Mouse (Mus musculus) liver, adult (tissue): ENCODE data around the gene Krt18.
A peak's percentile ranks its signal among the peaks of the same experiment; 100 is the strongest.

Experiments used
- GATA4 ChIP-seq: IDR thresholded peaks from 2 replicates; pipeline ENCODE4 v1.6.1; 2014; ENCODE audit warnings: mild to moderate bottlenecking, low read length; ENCODE audit not compliant: insufficient replicate concordance

Krt18 gene

DNA sequence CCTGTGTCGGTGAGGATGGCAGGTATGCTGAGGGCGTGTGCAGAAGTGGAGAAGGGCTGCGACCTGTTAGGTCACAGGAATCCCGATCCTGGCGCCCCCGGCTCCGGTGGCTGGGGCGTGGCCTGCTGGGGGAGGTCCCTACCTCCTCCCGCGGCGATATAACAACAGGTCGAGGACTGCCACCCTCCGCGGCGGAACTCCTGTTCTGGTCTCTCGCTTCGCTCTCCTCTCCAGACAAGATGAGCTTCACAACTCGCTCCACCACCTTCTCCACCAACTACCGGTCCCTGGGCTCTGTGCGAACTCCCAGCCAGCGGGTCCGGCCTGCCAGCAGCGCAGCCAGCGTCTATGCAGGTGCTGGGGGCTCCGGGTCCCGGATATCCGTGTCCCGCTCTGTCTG lies at the start of gene Krt18:
Gene Krt18 (plus strand): TSS at position 141 of the 400 bp plus-strand sequence.
- TF ChIP-seq GATA4 = no peak

DNA sequence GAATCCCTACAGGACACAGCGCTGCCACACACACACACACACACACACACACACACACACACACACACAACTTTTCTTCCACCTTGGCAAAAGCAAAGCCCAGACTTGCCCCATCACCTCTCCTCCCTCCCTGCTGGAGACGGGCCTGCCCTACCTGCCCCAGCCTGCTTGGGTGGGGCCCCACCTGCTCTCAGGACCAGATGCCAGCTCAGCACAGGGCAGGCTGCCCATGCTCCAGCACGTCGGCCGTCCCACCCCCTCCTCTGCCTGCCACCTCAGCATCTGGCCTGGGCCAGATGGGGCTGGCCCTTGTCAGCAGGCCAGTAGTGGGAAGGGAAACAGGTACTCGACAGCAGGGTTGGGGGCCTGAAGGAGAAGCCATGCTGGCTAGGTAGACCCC lies 47.1 kb upstream of the Krt18 start:
- TF ChIP-seq GATA4 = no peak

DNA sequence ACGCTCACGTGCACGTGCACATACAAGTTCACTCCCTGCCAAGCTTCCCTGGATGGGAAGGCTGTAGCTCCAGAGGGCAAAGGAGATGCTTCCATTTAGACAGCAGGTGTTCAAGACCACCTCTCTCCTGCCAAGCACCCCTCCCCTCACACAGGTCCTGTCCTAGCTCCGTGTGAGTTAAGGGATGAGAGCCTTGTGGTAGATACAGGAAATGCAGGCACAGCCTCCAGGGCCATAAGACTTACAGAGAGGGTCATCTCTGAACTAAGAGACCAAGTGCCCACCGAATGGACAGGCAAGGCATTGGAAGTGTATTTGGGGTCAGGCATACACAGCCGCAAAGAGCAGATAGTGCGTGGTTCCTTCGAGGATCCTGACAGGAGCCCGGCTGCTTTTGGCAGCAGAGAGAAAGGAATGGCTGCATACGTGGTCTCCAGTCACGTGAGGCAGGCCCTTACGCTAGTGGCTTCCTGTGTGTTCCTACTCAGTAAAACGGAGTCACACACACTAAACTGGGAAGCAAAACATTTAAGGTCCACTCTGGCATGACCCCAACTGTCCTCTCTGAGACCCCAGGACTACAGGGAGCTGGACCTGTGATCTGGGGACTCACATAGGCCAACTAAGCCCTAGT lies 44.5 kb upstream of the Krt18 start:
- TF ChIP-seq GATA4 = no peak

DNA sequence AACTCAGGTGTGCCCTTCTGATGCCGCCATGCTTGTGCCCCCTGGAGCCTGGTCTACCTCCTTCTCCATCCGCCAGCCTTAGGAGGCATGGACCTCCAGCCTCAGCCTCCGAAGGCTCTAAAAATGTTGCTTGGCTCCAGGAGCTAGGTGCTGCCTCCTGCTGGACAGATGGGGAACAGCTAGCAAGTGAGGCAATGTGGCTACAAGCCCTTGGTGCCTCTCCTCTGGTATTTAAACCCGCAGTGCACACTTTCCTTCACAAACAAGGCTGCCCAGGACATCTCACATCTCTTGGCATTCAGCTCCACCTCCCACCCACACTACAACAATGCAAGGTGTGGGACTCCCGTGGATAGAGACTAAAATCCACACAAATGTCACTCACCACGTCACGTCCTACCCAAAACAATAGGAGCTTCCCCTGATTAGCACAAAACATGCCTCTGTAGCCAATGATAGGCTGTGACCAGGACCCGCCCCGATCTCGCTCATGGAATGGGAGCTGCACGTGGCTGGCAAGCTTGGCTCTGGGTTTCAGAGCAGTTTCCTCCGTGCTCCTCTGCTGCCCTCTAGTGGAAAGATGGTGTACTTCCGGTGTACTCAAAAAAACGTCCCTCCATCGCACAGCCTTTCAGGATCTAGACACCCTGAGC lies 43.9 kb upstream of the Krt18 start:
- peak; percentile 75; the same call in 1 of the 2 replicates for TF ChIP-seq GATA4

DNA sequence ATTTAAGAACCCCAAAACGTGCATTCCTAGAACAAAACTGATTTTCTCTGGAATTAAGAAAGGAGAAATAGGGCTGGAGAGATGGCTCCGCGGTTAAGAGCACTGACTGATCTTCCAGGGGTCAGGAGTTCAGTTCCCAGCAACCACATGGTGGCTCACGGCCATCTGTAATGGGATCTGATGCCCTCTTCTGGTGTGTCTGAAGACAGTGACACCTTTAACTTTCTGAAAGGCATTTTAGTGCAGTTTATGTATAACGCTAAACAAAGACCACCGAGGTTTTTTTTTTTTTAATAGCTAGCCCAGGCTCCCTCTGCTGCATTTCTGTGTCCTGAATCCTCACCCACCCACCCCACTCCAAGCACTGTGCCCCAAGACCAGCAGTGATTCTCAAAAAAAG lies 43.2 kb upstream of the Krt18 start:
- no peak for TF ChIP-seq GATA4

GRCm38 (mm10) chr15:101988119-101988518 lies 39.9 kb upstream of the Krt18 start:
- no peak for TF ChIP-seq GATA4

GRCm38 (mm10) chr15:101988714-101989113 lies 39.3 kb upstream of the Krt18 start:
- no peak for TF ChIP-seq GATA4

DNA sequence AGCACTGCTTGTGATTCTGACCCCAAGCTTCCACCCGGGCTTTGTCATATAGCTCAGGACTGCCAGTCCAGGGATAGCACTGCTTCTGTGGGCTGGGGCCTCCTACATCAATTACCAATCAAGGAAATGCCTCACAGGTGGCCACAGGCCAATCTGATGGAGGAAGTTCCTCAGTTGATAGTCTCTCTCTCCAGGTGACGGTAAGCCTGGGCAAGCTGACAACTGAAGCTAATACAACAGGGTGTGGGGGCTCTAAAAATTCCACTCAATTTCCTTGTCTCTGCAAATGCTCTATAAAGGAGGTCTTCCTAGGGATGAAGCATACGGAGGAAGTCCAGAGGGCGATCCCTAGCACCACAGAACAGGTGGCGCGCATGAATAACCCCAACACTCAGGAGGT lies 37.0 kb upstream of the Krt18 start:
- TF ChIP-seq GATA4 = no peak

DNA sequence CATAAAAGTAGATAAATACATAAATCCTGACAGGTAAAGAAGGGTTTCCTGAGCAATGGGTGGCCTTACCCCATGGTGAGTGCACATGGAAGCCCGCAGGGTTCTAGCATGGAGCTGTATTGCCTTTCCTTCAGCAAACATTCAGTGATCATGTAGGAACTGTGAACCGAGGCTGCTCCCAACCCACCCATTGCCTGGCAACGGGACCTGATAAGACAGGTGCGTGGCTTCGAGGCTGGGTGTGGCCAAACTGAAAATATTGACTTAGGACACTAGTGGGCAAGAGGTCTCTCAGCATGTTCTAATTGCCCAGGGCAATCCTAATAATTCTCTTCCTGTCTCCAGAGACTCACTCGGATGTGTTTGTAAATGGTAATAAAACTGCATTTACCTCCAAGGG lies 33.6 kb upstream of the Krt18 start:
- no peak for TF ChIP-seq GATA4

GRCm38 (mm10) chr15:101995484-101996236 lies 32.3 kb upstream of the Krt18 start:
- no peak for TF ChIP-seq GATA4

DNA sequence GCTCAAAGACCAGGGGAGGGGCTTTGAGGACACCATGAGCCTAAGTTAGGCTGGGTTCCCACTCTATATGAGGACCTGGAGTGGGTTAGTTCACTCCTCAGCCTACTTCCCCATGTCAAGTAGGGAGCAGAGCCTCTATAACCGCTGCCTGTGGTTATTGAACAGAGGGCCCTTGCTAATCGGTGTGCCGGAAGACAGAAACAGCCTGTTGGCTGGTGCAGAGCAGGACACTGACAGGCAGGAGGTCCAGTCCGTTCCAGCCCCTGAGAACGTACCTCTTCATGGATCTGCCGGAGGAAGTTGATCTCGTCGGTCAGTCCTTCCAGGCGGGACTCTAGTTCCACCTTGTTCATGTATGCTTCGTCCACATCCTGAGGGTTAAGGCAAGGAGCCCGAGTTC lies 28.8 kb upstream of the Krt18 start:
- TF ChIP-seq GATA4 = no peak

GRCm38 (mm10) chr15:101999676-102000335 lies 28.2 kb upstream of the Krt18 start:
- TF ChIP-seq GATA4 = no peak

GRCm38 (mm10) chr15:102002646-102003488 lies 25.1 kb upstream of the Krt18 start:
- peak; percentile 24; the same call in 1 of the 2 replicates for TF ChIP-seq GATA4

- TF ChIP-seq GATA4 = no peak
Observed at GRCm38 (mm10) chr15:102003516-102003915, 24.5 kb upstream of the Krt18 start.

DNA sequence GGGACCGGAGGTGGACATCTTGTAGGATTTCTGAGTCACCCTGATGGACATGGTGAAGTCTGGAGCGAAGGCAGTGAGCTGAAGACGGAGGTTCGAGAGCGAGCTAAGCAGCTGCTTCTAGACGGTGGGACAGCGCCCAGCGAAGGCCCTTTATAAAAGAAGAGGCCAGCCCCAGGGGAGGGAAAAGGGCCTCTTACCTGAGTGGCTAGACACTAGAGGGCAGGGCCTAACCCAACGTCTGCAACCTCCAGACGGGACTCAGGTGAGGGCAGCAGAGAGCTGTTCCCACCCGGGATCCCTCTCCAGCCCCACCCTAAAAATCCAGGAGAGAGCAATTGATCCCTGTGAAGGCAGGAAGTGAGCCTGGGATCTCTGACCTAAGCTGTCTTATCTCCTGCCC lies 23.8 kb upstream of the Krt18 start, which contains the start of gene Krt8:
Gene Krt8 (minus strand): TSS at position 294 of the 400 bp plus-strand sequence.
- TF ChIP-seq GATA4 = no peak
